Mouse (Mus musculus) lung, postnatal 14 days (tissue): Measurements from ENCODE around the gene Topaz1.
"Not testable (repeated sequence)": the region's sequence is repeated elsewhere in the genome, so short reads cannot be mapped to it uniquely, and the experiment has no call there.

Experiments used
- DNase-seq: peaks from one replicate; pipeline ENCODE4 v3.0.0; 2021

Gene Topaz1

GRCm38 (mm10) chr9:122814775-122815174, 67.6 kb downstream of the Topaz1 start:
- no peak for DNase-seq

DNA sequence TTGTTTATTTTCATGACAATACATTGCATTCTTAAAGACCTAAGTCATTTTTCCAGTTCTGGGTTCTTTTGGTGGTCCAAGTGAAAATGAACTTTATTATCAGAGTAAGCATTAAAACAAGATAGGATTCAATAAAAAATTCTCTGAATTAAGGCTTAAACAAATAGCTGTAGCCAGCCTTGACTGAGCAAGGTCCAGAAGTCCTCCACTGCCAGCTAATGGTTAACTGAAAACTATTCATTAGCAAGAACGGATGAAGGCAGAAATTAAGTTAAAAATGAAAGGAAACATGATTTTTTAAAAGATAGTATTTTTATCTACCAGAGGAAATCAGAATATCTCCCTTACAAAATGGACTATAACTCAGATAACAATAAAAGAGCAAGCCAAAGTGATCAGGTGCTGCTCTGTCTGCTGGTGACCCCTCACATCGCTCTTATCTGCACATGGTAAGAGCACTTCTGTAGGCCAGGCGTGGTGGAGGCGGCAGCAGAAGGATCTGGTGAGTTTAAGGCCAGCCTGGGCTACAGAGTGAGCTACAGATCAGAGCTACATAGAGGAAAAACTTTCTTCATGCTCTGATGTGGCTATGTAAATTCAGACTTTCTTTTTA, 68.2 kb downstream of the Topaz1 start:
- no peak for DNase-seq

DNA sequence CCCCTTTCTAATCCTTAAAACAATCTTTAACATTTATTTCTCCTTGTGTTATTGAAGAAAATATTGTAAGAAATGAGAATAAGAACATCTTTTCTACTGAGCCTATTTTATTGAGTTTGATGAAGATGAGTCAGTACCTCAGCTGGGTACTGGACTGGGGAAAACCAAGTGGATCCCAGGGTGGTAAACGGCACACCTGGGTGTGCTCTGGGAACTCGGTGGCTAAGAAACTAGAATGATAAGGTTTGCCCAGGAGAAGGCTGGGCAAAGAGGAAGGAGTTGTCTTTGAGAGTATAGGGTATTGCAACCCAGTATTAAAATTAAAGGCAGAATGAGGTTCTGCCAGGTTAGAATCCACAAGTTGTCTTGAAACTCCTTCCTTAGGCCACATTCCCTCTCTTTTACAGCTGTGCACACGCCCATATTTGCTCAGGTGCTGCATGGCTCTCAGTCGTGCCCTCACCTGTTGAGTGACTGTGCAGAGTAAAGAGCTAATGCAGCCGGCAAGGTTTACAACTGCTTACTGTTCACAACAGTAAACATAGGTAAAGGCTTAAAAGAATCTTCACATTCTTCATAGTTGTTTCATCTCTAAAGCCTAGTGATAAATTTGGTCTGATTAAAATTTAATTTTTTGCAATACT, 76.3 kb downstream of the Topaz1 start:
- DNase-seq, result no peak

DNA sequence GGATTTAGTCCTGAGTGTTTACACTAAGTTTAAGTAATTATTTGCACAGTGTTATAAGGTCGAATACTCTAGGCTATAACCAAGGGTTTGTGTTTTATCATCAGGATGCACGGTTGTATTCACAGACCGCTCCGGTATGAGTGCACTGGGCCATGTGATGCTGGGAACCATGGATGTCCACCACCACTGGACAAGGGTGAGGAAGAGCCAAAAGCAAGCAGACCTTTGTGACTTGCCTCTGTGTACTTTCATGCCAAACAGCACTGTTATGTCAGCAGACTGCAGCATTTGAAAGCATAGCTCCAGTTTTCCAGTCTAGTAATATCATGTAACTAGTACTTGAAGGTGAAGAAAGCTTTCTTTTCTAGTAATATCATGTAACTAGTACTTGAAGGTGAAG, 79.6 kb downstream of the Topaz1 start:
- no peak for DNase-seq

DNA sequence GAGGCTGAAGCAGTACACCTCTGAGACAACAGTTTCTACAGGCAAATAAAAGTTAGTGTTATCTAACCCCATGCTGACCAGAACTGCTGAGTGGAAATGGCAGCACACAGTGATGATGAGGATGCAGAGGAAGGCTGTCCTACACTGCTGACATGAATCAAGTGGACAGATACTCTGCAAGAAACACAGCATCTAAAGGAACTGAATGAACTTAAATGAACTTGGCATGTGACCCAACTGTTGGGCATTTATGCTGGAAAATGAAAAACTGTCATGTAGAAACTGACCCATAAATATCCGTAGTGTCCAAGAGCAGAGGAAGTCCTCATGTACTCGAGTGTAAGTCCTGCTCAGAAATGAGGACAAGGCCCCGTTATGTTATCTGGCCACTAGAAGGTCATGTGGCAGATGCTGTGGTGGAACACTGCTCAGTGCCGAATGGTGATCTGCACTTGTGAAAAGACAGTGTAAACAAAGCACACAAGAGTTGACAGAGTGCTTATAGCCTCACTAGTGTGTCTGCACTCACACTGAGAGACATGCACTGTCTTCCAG, 82.8 kb downstream of the Topaz1 start:
- DNase-seq, result no peak

DNA sequence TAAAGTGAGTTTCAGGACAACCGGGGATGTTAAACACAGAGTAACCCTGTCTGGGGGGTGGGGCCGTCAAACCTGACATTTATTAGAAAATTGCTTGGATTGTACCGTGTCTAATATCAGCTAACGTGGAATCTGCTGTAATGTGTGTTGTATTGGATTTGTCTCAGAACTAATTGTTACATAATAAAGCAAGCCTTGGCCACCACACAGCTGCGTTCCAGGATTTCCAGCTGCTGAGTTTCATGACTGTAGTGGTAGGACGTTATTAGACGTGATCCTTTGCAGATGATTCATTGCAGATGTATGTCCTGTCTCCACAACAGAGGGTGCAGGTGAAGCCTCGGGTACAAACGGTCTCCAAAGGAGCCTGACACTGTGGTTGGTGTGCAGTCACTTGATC, 89.0 kb downstream of the Topaz1 start:
- DNase-seq, result peak; percentile 5

GRCm38 (mm10) chr9:122836790-122837189, 89.6 kb downstream of the Topaz1 start:
- DNase-seq, result peak; percentile 59

GRCm38 (mm10) chr9:122837216-122837615, 90.1 kb downstream of the Topaz1 start:
- DNase-seq, result no peak

DNA sequence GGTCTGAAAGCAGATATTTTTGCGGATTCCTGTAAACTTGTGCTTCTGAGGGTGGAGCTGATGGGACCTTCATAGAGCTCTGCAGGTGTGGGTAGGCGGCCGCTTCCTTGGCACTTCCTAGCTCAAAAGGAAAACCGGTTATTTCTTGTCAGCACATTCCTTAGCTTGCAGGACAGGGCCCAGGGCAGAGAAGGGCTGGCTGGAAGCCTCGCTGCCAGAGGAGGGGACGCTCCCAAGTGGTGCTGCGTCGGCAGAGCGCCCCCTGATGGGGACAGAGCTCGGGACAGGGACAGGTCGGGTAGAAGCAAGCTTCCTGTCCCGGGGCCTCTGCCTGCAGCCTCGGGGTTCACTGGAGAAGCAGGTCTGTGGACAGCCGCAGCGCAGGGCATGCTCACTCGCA, 90.5 kb downstream of the Topaz1 start:
- peak; percentile 69 for DNase-seq

DNA sequence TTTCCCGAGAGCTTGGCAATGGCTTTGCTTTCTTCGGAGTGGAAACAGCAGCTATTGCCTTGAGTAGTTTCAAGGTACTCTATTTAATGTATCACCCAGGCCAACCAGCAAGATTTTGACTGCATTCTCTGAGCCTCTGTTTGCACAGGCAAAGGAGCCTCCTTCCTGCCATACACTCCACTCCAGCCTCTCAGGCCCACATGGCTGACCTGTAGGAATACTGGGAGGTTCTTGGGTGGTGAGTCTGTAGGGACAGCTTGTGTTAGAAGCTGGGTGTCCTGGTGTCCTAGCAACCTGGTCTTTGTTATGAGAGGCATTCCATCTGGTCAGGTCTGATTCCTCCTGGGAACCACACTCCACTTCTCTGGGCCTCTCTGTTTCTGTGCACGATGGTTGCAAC, 96.6 kb downstream of the Topaz1 start, which contains the start of gene Gm35549:
Gene Gm35549, minus strand, starts transcription at position 276 of the 400 bp plus-strand sequence.
- DNase-seq, result no peak

- no peak for DNase-seq
Observed at GRCm38 (mm10) chr9:122845621-122846020, 98.5 kb downstream of the Topaz1 start.

DNA sequence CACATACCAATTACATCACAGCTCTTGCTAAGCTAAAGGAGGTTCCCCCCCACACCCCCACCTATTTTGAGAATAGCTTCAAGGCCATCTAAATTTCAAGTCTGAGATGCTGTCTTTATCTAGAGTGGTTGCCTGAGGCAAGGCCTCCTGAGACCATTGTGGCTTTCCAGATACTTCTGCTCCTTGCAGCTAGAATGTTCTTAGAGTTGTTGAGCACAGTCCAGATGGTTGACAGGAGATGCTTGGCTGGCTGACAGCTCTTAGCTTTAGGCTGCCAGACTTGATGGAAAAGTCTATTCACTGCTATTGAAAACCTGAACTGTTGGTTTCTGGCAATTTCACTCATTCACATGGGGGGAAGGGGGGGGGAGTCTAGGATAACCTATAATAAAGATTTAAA, 99.0 kb downstream of the Topaz1 start:
- peak; percentile 23 for DNase-seq

GRCm38 (mm10) chr9:122847811-122848311, 100.7 kb downstream of the Topaz1 start:
- DNase-seq, result not testable (repeated sequence)
